Mouse (Mus musculus) small intestine, adult 2 months (tissue): ENCODE data around the gene Cep170b. TPM values are rescaled to one million over a fixed set of nuclear protein-coding genes. Genes with fewer than 3 reads are reported as not detected.

Experiments
- H3K27ac ChIP-seq: fragments of 200-500 bp; 2 replicates; pipeline ENCODE4 v1.5.1; 2012; ENCODE audit warnings: low read depth, low read length, control low read depth, inconsistent platforms; ENCODE audit not compliant: insufficient read depth
- H3K27me3 ChIP-seq: fragments of 200-500 bp; 2 replicates; pipeline ENCODE4 v1.6.1; 2012; ENCODE audit warnings: mild to moderate bottlenecking, moderate library complexity, low read length, inconsistent platforms; ENCODE audit not compliant: control insufficient read depth, insufficient read depth
- H3K36me3 ChIP-seq: fragments of 200-500 bp; 2 replicates; pipeline ENCODE4 v1.6.1; 2012; ENCODE audit warnings: mild to moderate bottlenecking, low read length, control low read depth, inconsistent platforms; ENCODE audit not compliant: control insufficient read depth, insufficient read depth
- H3K4me1 ChIP-seq: fragments of 200-500 bp; 2 replicates; pipeline ENCODE4 v1.6.1; 2012; ENCODE audit warnings: low read length, inconsistent platforms, mixed read lengths; ENCODE audit not compliant: control insufficient read depth, insufficient read depth, insufficient read length
- H3K4me3 ChIP-seq: fragments of 200-500 bp; 2 replicates; pipeline ENCODE4 v1.5.1; 2012; ENCODE audit warnings: low read depth, mild to moderate bottlenecking, control low read depth, inconsistent platforms, low read length, moderate library complexity
- CTCF ChIP-seq: fragments of 200-500 bp; IDR thresholded peaks from 2 replicates; pipeline ENCODE4 v1.5.1; 2012; ENCODE audit warnings: low read depth, mild to moderate bottlenecking, control low read depth, inconsistent platforms, low read length, moderate library complexity, mixed read lengths; ENCODE audit not compliant: insufficient replicate concordance, insufficient read length; ENCODE audit errors: extremely low read depth
- POLR2A ChIP-seq: fragments of 200-500 bp; IDR thresholded peaks from 2 replicates; pipeline ENCODE4 v1.6.1; 2012; ENCODE audit warnings: low read depth, mild to moderate bottlenecking, control low read depth, inconsistent platforms, low read length, moderate library complexity
- WGBS: fragments of 180-500 bp; shearing (Covaris S2); methylation state at CpG from one replicate; pipeline ENCODE4 v1.1.7; 2018; 5-methylcytosine and 5-hydroxymethylcytosine counted together
- polyA plus RNA-seq: library from polyadenylated mRNA; depleted of rRNA; stranded (reverse); fragments of >200 nt; gene quantifications from 2 replicates; pipeline ENCODE4 v1.2.3, GENCODE M21; 2012

Cep170b gene
- polyA plus RNA-seq, 1 experiment, result 99.3 TPM

DNA sequence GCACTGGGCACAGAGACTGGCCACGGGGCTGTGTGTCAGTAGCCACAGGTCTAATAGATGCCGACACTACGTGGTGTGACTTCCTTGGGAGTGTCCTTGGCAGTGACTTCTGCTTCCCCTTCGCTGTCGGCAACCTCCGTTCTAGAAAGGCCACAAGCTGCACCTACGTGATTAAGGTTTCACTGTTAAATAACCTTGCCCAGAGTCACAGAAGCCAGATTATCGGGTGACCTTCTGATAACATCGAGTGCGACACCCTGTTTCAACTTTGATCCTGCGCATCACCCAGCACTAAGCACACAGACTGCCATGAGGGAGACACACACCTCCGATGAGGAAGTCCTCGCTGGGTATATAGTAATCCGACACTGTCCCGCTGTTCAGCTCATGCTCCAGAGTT is 31.8 kb upstream of the Cep170b start:
- Histone ChIP-seq H3K4me1 (peaks cover 9% of the 10 kb centered on the region; the same call in 1 of the 2 replicates), H3K27ac (no peak overlapping the region), H3K4me3 (peak overlapping the region; percentile 9; the same call in 1 of the 2 replicates), H3K36me3 (no peaks in the 10 kb centered on the region), H3K27me3 (no peaks in the 10 kb centered on the region)
- WGBS, result 13% methylated on average over 15 of the region's 15 CpGs
- TF ChIP-seq CTCF (no peak), POLR2A (no peak)

DNA sequence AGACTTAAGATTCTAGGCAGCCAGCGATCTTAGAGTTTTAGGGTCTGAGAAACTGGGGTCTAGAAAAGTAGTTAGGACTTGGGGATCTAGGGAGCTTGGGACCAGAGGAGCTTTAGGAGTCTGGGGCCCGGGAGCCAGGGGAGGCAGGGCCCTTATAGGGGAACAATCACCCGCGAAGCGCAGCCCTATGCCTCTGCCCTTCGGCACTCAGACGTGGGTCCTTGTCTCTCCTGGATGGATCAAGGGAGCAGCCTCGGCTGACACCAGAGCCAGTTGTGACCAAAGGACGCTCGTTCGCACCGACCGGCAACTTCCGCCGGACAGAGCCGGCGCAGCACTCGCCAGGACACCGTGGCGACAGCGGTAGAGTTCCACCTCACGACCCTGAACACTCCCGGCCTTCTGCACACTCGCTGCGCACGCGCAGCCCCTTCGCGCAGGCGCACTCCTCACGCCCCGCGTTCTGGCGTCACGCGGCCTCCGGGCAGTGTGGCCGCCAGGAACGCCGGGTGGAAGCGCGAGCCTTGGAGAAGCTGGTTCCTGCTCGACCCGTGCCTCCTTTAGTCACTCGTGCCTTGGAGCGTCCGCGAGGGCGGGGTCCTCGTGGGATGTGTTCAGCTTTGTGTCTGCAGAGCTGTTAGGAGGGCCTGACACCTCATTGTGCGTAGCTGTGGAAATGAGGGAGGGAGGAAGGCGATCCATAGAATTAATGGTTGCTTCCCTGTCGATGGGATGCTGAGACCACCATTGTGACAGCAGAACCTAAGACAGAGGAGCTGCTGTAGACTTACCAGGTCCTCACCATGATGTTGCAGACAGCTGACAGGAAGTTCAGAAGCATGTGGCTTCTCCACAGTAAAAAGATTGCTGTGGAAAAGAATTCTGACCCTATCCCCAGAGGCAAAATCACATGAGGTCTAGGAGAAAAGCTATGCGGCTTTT is 26.8 kb upstream of the Cep170b start:
- 2% methylated on average over 54 of the region's 54 CpGs for WGBS
- Histone ChIP-seq H3K4me3 (peak overlapping the region; percentile 69), H3K36me3 (no peaks in the 10 kb centered on the region), H3K4me1 (peaks cover 13% of the 10 kb centered on the region; the same call in 1 of the 2 replicates), H3K27me3 (no peaks in the 10 kb centered on the region), H3K27ac (peak overlapping the region; percentile 56)
- TF ChIP-seq POLR2A (peak; percentile 89), CTCF (no peak)

DNA sequence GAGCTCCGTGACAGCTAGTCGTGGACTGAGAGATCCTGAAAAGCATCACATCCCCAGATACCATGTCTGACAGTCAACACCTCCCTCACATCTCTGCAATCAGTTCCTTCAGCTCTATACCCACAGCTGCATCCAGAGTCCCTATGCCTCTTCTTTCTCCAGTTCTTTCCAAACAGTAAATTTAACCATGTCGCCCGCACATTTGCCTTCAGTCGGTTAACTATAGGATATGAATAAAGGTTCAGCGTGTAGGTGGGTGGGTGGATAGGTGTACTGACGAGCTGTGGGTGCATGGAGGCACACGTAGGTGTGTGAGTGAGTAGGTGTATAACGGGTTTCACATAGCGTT is 26.2 kb upstream of the Cep170b start:
- no peak overlapping the region for H3K4me3 ChIP-seq
- 0 out of 2 replicates have a peak overlapping the region, but pooled peaks have one; percentile 56 for H3K27ac ChIP-seq

DNA sequence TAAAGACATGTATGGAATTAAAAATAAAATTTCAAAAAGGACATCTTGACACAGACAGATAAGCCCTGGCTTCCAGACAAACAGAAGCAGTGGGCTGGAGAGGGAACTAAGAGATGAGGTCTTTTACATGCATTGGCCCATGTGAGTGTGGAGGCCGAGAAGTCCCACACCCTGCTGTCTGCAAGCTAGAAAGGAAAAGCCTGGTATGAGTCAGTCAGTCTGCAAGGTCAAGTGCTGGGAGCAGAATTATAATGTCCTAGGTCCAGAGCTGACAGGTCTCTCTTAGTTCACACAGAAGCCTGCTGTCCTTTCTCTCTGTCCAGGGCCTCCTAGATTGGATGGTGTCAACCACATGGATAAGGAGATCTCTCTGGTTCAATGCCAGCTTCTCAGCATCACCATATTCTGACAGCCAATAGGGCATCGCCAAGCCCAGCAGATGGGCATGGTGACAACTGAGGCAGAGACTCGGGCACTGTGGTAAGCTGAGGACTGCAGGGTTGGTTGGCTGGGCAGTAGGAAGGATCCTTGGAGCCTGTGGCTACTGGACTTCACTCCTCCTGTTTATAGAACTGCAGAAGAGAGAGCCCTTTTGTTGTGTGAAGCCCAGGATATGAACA is 23.3 kb upstream of the Cep170b start:
- WGBS, result 67% methylated on average over 3 of the region's 3 CpGs
- no peak overlapping the region for H3K4me3 ChIP-seq
- 0 out of 2 replicates have a peak, but pooled peaks cover 6% of the 10 kb centered on the region for H3K27me3 ChIP-seq
- TF ChIP-seq CTCF, result no peak
- no peak for TF ChIP-seq POLR2A
- no peaks in the 10 kb centered on the region for H3K36me3 ChIP-seq
- H3K4me1 ChIP-seq, result peaks cover 13% of the 10 kb centered on the region; the same call in 1 of the 2 replicates
- H3K27ac ChIP-seq, result no peak overlapping the region

More for the DNA sequence above, 26.2 kb upstream of the Cep170b start:
- TF ChIP-seq POLR2A (no peak), CTCF (no peak)
- peaks cover 13% of the 10 kb centered on the region; the same call in 1 of the 2 replicates for H3K4me1 ChIP-seq
- 72% methylated on average over 10 of the region's 10 CpGs for WGBS
- H3K27me3 ChIP-seq, result no peaks in the 10 kb centered on the region
- H3K36me3 ChIP-seq, result no peaks in the 10 kb centered on the region

DNA sequence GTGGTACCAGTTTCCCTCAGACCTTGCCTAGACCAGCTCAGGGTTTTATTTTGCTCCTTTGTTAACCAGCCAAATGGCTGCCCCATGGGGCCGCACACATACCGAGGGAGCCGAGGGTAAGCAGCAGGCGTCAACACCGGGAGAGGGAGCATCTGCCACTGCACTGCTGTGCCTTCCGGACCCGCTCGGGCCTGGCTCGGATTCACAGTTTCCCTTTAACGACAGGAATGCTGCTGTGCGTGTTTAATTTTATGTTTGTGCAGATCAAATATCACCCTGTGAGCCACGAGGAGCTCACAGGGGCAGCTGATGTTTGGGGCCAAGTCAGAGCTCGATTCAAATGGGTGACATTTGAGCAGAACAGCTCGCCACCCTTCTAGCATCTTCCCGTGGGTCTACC is 19.7 kb upstream of the Cep170b start:
- Histone ChIP-seq H3K4me3 (no peak overlapping the region), H3K36me3 (no peaks in the 10 kb centered on the region), H3K27ac (no peak overlapping the region), H3K4me1 (no peaks in the 10 kb centered on the region), H3K27me3 (0 out of 2 replicates have a peak, but pooled peaks cover 6% of the 10 kb centered on the region)
- TF ChIP-seq POLR2A, result no peak
- no peak for TF ChIP-seq CTCF
- WGBS, result 16% methylated on average over 15 of the region's 15 CpGs

DNA sequence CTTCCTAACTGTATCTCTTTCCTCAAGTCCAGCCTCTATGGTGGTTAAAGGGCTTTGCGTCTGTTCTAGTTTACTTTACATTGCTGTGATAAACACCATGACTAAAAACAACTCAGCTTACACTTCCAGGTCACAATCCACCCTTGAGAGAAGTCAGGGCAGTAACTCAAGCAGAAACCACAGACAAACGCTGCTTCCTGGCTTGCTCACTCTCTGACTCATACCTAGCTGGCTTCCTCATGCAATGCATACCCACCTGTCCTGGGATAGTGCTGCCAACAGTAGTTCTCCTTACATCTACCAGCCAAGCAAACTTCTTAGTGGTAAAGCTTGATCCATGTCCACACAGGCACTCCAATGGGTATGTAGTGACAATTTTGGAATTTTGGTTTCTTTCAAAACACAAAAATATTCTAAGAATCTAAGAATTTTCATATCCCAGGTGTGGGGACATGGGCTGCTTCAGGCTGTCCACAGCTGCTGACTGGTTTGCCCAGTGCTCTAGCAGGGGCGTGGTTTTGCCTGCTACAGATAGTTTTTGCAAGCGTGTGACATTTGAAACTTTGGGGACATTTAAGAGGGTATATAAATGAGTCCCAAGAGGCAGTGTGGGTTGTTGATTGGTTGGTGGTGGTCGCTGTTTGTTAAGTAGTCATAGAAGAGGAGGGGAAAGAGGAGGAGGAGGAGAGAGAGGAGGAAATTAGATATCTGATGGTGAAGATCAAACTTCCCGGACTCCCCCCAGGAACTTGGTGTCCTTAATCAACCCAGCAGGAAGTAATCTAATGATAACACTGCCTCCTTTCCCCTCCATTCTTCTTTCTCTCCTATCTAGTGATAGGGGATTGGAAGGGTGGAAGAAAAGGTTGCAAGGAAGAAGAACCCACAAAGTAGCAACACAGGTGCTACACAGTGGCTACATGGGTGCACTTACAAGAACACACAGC is 17.6 kb upstream of the Cep170b start:
- no peak overlapping the region for H3K27ac ChIP-seq
- H3K36me3 ChIP-seq, result no peaks in the 10 kb centered on the region
- TF ChIP-seq POLR2A (no peak), CTCF (no peak)
- H3K27me3 ChIP-seq, result 0 out of 2 replicates have a peak, but pooled peaks cover 6% of the 10 kb centered on the region
- no peak overlapping the region for H3K4me3 ChIP-seq
- H3K4me1 ChIP-seq, result no peaks in the 10 kb centered on the region
- WGBS, result 24% methylated on average over 6 of the region's 6 CpGs
